Mouse (Mus musculus): Measurements from ENCODE around the gene Dmac2. TPM values are rescaled to one million over a fixed set of nuclear protein-coding genes. Genes with fewer than 3 reads are reported as not detected.

Gene Dmac2
- polyA plus RNA-seq (2017; shearing (Covaris generic)): 10 to 100 TPM; 53.6 to 55.0 TPM

DNA sequence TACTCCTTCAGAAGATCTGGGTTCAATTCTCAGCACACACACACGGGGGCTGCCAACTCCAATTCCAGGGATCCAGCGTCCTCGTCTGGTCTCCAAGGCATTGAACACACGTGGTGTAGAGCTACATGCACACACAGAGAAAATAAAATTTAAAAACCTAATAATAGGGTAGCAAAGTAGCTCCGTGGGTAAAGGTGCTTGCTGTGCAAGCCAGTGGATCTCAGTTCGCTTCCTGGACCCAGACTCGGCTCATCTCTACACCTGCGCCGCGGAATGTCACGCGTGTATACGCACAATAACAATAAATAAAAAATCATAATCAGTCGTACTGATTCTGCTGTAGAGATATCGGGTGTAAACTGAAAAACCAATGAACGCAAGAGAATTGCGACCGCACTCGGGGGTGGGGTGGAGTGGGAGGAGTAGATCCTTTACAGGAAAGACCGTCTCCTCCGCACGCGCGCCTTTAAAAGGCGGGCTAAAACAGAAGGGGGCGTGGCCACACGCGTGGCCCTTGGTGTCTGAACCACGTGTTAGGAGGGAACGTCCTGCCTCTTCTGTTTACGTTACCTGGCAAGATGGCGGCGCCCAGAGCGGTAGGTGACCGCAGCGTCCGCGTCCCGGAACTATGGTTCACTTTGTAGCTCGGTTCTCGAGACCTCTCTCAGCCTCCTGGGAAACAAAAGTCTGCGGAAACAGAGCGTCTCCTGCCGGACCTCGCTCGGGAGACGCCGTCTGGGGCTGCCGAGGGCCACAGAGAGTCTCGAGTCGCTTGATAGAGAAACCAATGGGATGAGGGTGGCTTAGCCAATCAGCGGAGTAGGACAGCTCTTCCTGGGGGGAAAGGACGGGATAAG, at the start of gene Dmac2:
Gene Dmac2 (plus strand): TSS at position 550 of the 857 bp plus-strand sequence.

DNA sequence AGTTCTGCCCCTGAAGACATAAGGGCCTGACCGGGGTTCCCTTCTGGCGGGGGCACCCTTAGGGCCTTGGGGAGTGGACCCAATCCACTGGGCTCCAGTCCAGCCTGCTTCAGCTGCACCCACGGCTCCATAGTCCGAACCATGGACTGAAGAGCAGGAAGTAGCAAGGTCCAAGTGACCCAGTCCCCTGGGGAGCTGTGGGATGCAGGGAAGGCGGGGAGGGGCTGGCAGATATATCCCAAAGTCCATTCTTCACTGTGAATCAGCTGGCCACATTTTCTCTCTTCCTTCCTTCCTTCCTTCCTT, 3.6 kb upstream of the Dmac2 start, which contains the start of gene Erich4:
Gene Erich4 (minus strand): TSS at position 187 of the 306 bp plus-strand sequence.

DNA sequence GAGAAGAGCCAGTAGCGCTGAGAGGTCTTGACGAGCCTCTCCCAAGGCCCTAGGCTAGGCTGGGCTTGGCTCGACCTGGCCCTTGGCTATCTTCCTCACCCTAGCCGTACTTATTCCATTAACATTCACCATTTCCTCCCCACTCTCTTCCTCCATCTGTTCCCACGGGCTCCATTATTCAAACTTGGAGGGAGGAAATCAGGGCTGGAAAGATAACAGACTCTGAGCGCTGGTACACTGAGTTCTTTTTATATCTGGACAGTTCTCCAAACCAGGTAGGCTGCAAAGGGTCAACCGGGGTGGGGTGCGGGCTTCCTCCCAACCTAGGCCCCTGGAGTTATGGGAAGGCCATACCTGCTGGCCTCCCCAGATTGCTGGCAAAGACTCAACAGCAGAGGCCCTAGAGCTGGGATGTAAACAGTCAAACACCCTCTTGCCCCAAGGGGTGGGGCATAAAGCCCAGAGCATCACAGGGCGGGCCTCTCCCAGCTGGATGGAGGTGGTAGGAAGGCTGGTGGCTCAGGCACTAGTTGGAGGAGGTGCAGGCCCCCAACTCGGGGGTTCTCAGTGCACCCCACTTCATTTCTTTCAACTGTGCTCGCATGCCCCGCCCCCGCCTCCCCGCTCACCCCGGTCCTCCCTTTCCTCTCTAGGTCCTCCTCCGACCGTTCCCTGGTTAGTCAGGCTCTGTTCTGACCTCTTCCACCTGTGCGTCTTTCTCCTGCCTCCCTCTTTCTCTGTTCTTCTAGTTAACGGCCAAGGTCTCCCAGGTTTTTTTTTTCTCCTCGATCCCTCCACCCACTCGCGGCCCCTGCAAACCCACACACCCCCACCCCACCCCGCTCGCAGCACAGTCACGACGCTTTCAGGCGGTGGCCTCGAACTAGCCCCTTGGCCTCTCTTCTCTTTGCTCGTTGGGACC, 7.6 kb downstream of the Dmac2 start, which contains the start of gene B3gnt8:
Gene B3gnt8 (plus strand): TSS at position 146 of the 922 bp plus-strand sequence.

DNA sequence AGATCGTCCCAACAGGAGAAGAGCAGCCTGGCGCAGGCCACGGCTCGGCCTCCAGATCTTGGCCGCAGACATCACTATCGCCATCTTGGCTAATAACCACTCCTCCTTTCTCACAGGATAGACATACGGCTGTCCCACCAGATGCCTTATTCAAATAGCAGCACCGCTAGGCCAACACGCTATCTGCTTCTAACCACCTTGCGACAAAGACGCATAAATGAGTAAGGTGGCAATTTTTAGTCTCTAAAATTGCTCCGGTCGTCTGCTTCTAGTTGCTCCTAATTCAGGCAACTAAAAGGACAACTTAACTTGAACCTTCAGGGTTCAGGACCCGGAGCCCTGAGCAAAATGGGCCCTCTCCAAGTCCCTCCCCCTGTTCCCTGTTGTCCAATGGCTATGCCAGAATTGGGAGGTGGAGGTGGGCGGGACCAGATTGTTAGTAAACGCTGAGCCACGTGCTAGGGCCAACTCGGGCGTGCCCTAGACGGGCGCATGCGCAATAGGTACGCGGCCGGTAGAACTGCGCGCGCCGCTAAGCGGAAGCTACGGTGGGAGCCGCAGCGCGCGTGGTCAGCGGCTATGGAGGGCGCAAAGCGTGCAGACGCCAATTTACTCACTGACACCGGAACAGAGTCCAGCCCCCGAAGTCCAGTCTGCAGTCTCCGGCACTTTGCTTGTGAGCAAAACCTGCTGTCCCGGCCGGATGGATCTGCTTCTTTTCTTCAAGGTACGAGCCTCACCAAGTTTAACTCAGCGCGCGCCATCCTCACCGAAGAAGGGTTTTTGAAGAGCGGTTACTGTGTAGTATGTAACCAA, 39.7 kb downstream of the Dmac2 start, which contains the start of the genes Bckdha and Exosc5:
Gene Bckdha (minus strand): TSS at position 325 of the 816 bp plus-strand sequence.
Gene Exosc5 (plus strand): TSS at position 508 of the 816 bp plus-strand sequence.

DNA sequence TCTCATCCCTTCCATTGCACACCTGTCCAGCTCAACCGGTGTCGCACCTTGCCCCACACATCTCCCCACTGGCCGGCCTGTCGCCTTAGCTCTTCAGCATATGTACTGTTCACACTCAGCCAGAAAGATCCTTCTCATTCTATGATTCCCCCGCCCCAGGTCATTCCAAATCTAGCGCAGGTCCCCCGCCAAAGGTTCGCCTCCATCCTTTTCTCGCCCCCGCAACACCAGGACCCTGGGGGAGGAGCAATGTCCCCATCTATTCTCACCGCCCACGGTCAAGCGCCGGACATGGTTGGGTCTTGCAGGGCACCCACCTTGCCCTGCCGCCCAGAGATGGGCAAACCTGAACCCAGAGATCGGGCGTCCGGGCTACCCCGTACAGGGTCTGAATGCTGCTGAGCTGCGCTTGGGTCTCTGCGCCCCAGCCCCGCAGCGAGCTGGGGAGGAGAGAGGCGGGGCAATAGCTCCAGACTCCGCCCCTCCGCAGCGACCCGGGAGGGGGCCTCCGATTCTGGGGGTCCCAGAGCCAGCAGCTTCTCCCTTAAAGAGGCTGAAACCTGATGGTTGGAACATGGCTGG, 55.6 kb downstream of the Dmac2 start, which contains the start of gene Tmem91:
Gene Tmem91 (minus strand): TSS at position 448 of the 582 bp plus-strand sequence.

Other genes with a start within 250 kb of the Dmac2 start
- not detected for gene Cnfn, start 249.7 kb upstream of the Dmac2 start, polyA plus RNA-seq (2017; shearing (Covaris generic))
- gene Lipe, start 220.7 kb upstream of the Dmac2 start, polyA plus RNA-seq (2017; shearing (Covaris generic)): 10 to 100 TPM; 11.6 to 13.0 TPM
- gene Cxcl17, start 206.5 kb upstream of the Dmac2 start, polyA plus RNA-seq (2017; shearing (Covaris generic)): not detected
- gene Ceacam1, start 141.8 kb upstream of the Dmac2 start, polyA plus RNA-seq (2017; shearing (Covaris generic)): 1 to 10 TPM in 1 of 2 experiments, under 1 TPM in 1; 0.97 to 2.0 TPM
- not detected for gene Ceacam2, start 79.6 kb upstream of the Dmac2 start, polyA plus RNA-seq (2017; shearing (Covaris generic))
- not detected for gene Erich4, start 3.5 kb upstream of the Dmac2 start, polyA plus RNA-seq (2017; shearing (Covaris generic))
- gene B3gnt8, start 7.2 kb downstream of the Dmac2 start, polyA plus RNA-seq (2017; shearing (Covaris generic)): 1 to 10 TPM in 1 of 2 experiments, under 1 TPM in 1; 0.86 to 1.3 TPM
- 10 to 100 TPM; 33.0 to 39.0 TPM for gene Bckdha, start 39.6 kb downstream of the Dmac2 start, polyA plus RNA-seq (2017; shearing (Covaris generic))
- 100 to 1,000 TPM; 102 to 119 TPM for gene Exosc5, start 39.8 kb downstream of the Dmac2 start, polyA plus RNA-seq (2017; shearing (Covaris generic))
- 1 to 10 TPM; 2.4 to 3.8 TPM for gene Tmem91, start 55.8 kb downstream of the Dmac2 start, polyA plus RNA-seq (2017; shearing (Covaris generic))
- 10 to 100 TPM; 51.9 to 59.9 TPM for gene B9d2, start 61.4 kb downstream of the Dmac2 start, polyA plus RNA-seq (2017; shearing (Covaris generic))
- 100 to 1,000 TPM; 131 to 156 TPM for gene Tgfb1, start 67.6 kb downstream of the Dmac2 start, polyA plus RNA-seq (2017; shearing (Covaris generic))
- 10 to 100 TPM; 49.9 to 54.7 TPM for gene Ccdc97, start 99.7 kb downstream of the Dmac2 start, polyA plus RNA-seq (2017; shearing (Covaris generic))
- 100 to 1,000 TPM in 1 of 2 experiments, 10 to 100 TPM in 1; 86.7 to 119 TPM for gene Hnrnpul1, start 135.3 kb downstream of the Dmac2 start, polyA plus RNA-seq (2017; shearing (Covaris generic))
- 10 to 100 TPM in 1 of 2 experiments, 1 to 10 TPM in 1; 8.6 to 28.2 TPM for gene Axl, start 169.3 kb downstream of the Dmac2 start, polyA plus RNA-seq (2017; shearing (Covaris generic))
- 10 to 100 TPM in 1 of 2 experiments, 1 to 10 TPM in 1; 4.8 to 22.1 TPM for gene Cyp2s1, start 197.5 kb downstream of the Dmac2 start, polyA plus RNA-seq (2017; shearing (Covaris generic))

All from activated CD4-positive, CD25-positive, alpha-beta regulatory T cell (primary cell).